Mouse (Mus musculus) erythroblast, adult 5-6 weeks (primary cell): ENCODE measurements around the gene Nlrc4. TPM values are rescaled to one million over a fixed set of nuclear protein-coding genes. Genes with fewer than 3 reads are reported as not detected.

Experiments used
- total RNA-seq, 2 experiments: library from RNA; stranded (forward) in 1 of 2; stranded (reverse) in 1 of 2; fragments of 150-400 nt in 1 of 2; fragments of 200-764, 138-1000 nt in 1 of 2; gene quantifications; 2 replicates each; pipeline versions ENCODE4 v1.2.3 to v1.2.4; 2015 to 2017; ENCODE audit warnings: low replicate concordance in 2 of 2

Gene Nlrc4
- total RNA-seq, 2 experiments from 2014 or later, result 1.3 TPM

Other genes with a start within 250 kb of the Nlrc4 start
- 287 and 347 TPM in 2 replicates for gene Memo1, start 163.6 kb downstream of the Nlrc4 start, total RNA-seq (2015; ENCODE audit: low replicate concordance)
- gene Memo1, start 163.6 kb downstream of the Nlrc4 start, total RNA-seq (2017; ENCODE audit: low replicate concordance), result 544 and 662 TPM in 2 replicates
- gene Dpy30, start 135.2 kb downstream of the Nlrc4 start, total RNA-seq (2015; ENCODE audit: low replicate concordance), result 50.2 and 65.9 TPM in 2 replicates
- gene Dpy30, start 135.2 kb downstream of the Nlrc4 start, total RNA-seq (2017; ENCODE audit: low replicate concordance), result 34.2 and 52.1 TPM in 2 replicates
- 12.5 and 14.4 TPM in 2 replicates for gene Spast, start 120.2 kb downstream of the Nlrc4 start, total RNA-seq (2015; ENCODE audit: low replicate concordance)
- 18.1 and 21.4 TPM in 2 replicates for gene Spast, start 120.2 kb downstream of the Nlrc4 start, total RNA-seq (2017; ENCODE audit: low replicate concordance)
- gene Slc30a6, start 63.5 kb downstream of the Nlrc4 start, total RNA-seq (2015; ENCODE audit: low replicate concordance), result 0.58 and 8.4 TPM in 2 replicates
- 2.4 and 6.0 TPM in 2 replicates for gene Slc30a6, start 63.5 kb downstream of the Nlrc4 start, total RNA-seq (2017; ENCODE audit: low replicate concordance)
- 280 and 306 TPM in 2 replicates for gene Yipf4, start 30.4 kb upstream of the Nlrc4 start, total RNA-seq (2015; ENCODE audit: low replicate concordance)
- gene Yipf4, start 30.4 kb upstream of the Nlrc4 start, total RNA-seq (2017; ENCODE audit: low replicate concordance), result 409 and 455 TPM in 2 replicates
- gene Birc6, start 69.2 kb upstream of the Nlrc4 start, total RNA-seq (2015; ENCODE audit: low replicate concordance), result 54.4 and 88.6 TPM in 2 replicates
- gene Birc6, start 69.2 kb upstream of the Nlrc4 start, total RNA-seq (2017; ENCODE audit: low replicate concordance), result 40.4 and 48.6 TPM in 2 replicates